Mouse (Mus musculus): ENCODE data around the gene Rdm1.

DNA sequence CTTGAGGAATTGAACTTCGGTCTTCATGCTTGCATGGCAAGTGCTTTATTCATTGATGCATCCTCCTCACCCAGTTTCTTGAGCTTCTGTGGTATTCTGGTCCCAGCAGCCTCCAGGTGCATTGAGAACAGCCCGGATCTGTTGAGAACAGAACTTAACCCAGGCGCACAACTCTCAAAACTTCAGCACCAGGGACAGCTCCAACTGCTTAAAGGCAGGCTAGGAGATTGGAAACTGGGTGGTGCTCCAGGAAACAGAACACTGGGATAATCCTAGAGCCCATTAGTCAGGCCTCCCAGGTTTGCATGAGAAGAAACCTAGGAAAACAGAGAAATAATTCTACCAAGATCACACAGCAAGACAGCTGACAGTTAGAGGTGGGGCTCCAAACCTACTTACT is 24.5 kb upstream of the Rdm1 start:
- TF ChIP-seq CTCF (IDR thresholded peaks at IDR 0.05; ENCODE audit: low read depth, low read length) (no peak), POLR2A (IDR thresholded peaks at IDR 0.05; ENCODE audit: borderline replicate concordance, low read depth, low read length) (no peak)

All from bone marrow macrophage, adult 2 months (primary cell).